Mouse (Mus musculus): ENCODE results near the gene Apba2. TPM values are rescaled to one million over a fixed set of nuclear protein-coding genes. Genes with fewer than 3 reads are reported as not detected.

Apba2 gene
- total RNA-seq, 2 experiments from 2014 or later = 0.49 to 1.1 TPM

DNA sequence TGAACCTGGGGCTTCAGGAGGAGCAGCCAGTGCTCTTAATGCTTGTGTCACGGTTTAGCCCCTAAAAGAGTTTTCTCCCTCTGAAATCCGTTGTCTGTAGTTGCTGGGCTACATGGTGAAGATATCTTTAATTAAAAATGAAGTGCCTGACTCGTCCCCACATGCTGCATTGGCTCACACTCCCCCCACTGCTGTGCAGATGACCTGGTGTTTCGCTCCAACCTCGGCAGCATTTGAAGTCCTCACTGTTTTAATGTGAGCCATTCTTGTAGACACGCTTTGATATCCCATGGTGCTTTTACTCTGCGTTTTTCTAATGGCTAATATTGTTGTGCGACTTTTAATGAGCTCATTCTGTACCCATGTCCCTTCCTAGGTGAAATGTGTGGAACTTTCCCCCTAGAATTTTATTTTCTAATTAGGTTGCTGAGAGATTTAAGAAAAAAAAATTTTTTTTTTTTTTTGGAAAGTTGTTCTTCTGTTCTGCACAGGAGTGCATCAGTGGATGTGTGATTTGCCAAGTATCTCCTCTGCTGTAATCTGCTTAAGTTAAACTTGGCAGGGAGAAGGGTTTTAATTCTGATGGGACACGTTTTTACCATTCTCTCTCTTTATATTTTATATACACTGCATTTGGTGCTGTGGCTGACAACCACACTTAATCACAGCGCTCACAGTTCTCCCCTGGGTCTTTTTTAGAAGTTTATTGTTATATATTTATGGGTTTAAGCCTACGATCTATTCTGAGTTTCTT lies 87.3 kb downstream of the Apba2 start:
- no peak for DNase-seq

- DNase-seq = no peak
Measured at GRCm38 (mm10) chr7:64595256-64595655, 93.8 kb downstream of the Apba2 start.

GRCm38 (mm10) chr7:64596652-64597051 lies 95.1 kb downstream of the Apba2 start:
- no peak for DNase-seq

GRCm38 (mm10) chr7:64609866-64610265 lies 108.4 kb downstream of the Apba2 start:
- no peak for DNase-seq

GRCm38 (mm10) chr7:64610875-64611274 lies 109.4 kb downstream of the Apba2 start:
- DNase-seq = no peak

DNA sequence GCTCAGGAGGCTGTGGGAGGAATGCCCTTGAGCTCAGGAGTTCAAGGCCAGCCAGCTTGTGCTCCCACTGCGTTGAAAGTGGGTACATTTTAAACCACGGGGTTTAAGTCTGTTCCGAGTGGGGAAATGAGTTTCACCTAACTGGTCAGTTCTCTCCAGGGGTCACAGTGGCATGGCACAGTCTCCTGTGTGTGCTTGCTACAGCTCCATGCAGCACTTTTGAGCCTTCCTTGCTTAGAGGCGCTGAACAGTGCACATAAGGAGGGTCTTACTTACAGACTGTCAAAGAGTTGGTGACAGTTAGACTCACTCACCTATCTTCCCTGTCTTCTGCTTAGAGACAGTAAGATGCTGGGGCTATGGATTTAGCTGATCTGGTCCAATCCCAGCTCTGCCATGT lies 117.8 kb downstream of the Apba2 start:
- DNase-seq = no peak

DNA sequence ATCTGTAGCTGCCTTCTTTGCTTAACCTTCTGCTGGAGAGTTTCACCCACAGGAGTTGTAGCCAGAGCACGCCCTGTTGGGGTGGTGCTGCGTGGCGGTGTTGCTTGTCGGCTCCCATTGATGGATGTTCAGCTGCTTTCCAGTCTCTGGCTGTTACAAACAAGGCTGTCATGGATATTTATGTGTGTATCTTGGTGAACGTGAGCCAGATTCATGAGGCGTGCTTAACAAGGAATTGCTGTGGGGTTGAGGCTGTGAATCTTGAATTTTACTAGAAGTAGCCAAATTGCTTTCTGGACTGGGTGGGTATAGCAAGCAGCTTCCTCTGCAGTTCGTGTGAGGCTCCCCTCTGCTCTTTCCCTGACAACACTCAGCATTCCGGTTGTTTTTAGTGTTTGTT lies 125.0 kb downstream of the Apba2 start:
- DNase-seq = no peak

- DNase-seq = no peak
Measured at GRCm38 (mm10) chr7:64627972-64628655, 126.6 kb downstream of the Apba2 start.

- DNase-seq = no peak
Measured at GRCm38 (mm10) chr7:64630697-64631096, 129.2 kb downstream of the Apba2 start.

DNA sequence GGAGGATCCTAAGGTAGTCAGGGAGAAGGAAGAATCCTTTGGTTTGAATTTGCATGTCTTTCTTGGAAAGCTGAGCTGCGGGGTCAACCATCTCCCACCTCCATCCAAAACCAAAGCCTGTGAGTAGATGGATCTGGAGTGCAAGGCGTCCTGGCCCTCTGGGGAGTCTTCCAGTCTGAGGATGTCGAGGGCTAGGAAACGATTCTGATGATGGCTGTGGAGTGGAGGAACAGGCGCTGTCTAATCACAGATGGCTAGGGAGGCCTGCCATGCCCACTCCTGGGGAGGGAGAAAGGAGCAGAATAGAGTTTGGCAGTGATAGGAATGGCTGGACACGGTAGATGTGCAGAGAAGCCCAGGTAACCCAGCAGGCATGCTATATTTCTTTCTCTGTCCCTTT lies 129.6 kb downstream of the Apba2 start:
- no peak for DNase-seq

GRCm38 (mm10) chr7:64631781-64632351 lies 130.4 kb downstream of the Apba2 start:
- DNase-seq = no peak

DNA sequence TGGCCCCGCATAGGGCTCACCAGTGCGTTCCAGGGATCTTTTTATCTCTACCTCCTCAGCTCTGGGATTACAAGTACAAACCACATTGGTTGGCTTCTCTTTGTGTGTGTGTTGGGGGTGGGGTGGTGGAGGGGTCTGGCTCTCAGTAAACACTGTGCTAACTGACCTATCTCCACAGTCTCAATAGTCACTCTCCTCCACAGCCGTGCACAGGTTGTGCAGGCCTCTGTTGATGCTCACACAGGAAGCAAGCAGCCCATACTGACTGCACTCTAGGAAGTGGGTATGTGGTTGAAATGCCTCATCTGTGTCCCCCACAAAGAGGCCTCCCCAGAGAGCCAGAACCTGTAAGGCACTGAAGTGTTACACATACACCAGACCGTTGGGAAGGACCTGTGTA lies 131.7 kb downstream of the Apba2 start:
- no peak for DNase-seq

- no peak for DNase-seq
Measured at GRCm38 (mm10) chr7:64633916-64634315, 132.4 kb downstream of the Apba2 start.

GRCm38 (mm10) chr7:64634482-64634881 lies 133.0 kb downstream of the Apba2 start:
- DNase-seq = no peak

DNA sequence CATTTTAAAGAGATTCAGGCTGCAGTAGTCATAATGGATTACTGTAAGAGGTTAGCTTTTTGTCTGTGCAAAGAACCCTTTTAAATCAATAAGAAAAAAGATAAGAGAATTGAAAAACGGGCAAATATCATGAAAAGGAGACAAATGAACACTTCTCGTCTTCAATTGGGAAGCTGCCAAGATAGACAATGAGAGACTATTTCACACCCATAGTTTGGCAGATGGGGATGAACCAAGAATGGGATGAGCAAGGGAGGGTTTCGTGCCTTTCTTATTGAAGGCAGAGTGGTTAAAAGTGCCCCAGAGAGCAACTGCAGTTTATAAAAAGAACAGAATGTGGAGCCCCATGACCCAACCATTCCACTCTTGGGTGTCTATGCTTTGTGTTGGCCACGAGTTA lies 137.4 kb downstream of the Apba2 start:
- DNase-seq = no peak

GRCm38 (mm10) chr7:64640651-64641050 lies 139.1 kb downstream of the Apba2 start:
- DNase-seq = no peak

DNA sequence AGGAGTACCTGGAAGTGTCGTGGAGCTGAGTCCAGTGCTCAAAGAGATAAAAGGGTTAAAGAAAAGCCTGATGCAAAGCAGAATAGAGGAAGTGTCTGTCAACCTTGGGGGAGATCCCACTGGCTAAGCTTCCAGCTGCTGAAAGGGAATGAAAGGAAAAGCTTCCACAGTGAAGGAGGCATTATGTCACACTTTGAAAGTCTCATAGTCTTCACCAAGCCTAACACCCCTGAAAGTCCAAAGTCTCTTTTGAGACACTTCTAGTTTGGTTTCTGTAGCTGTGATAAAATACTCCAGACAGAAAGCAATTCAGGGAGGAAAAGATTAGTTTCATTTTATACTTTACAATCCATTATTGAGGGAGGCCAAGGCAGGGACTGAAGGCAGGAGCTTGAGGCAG lies 141.4 kb downstream of the Apba2 start:
- DNase-seq = no peak

- DNase-seq = no peak
Measured at GRCm38 (mm10) chr7:64645458-64645857, 144.0 kb downstream of the Apba2 start.

DNA sequence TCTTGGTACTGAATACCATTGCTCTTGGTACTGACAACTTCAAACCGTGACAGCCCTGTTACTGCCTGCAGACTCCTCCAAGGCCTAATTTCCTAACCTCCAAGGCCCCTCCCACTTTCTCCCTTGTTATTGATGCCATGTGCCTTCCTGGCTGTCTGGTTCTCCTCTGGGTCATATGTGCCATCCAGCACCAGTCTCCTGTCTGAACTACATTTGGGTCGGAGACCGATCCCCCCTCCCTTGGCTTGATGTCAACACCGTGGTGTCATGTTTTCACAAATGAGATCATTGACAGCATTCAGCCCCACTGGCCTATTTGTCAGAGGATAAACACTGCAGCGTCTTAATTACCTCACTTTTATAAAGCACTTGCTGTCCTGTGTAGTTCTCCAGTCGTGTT lies 144.5 kb downstream of the Apba2 start:
- no peak for DNase-seq

DNA sequence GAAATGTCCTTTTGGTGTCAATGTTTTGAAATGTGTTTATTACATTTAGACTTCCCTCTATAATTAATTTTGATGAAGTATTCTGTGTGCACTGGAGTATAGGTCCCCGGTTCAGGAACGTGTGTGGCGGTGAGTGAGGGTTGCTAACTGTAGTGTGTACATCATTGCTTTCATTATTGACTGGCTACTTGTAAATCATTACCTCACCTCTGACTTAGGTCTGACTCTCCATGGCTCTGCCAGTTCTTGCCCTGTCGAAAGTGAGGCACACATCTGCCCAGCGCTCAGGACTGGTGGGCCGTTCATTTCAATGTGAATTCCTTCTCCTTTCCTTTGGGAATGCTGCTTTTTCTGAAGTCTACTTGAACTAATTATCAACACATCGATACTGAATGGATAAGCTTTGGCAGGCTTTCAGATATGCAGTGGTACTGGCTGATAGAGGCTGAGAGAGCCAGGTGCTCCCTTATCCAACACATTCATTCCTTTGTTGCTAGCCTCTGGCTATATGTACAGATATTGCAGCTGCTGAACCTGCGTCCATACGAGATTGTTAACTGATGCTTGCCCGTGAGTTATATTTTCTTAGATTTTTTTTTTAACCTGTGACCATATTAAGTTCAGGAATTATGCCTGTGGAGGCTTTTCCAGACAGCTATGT lies 147.6 kb downstream of the Apba2 start:
- DNase-seq = no peak

- DNase-seq = no peak
Measured at GRCm38 (mm10) chr7:64651963-64652362, 150.5 kb downstream of the Apba2 start.

GRCm38 (mm10) chr7:64656787-64657186 lies 155.3 kb downstream of the Apba2 start:
- DNase-seq = no peak

GRCm38 (mm10) chr7:64658914-64659313 lies 157.4 kb downstream of the Apba2 start:
- DNase-seq = no peak

Data from gastrocnemius, postnatal 10 days (tissue).